Mouse (Mus musculus) ES-Bruce4 (cell line): ENCODE measurements around the gene Hnrnpu. TPM values are rescaled to one million over a fixed set of nuclear protein-coding genes. Genes with fewer than 3 reads are reported as not detected.

ENCODE experiments used
- H3K27ac ChIP-seq: 2 replicates; pipeline ENCODE4 v1.5.1; 2012; ENCODE audit warnings: low read length, inconsistent platforms; ENCODE audit not compliant: insufficient read depth
- H3K27me3 ChIP-seq: 2 replicates; pipeline ENCODE4 v1.6.1; 2012; ENCODE audit warnings: mild to moderate bottlenecking, low read length, inconsistent platforms; ENCODE audit not compliant: control insufficient read depth, poor library complexity, insufficient read depth, severe bottlenecking
- H3K36me3 ChIP-seq: 2 replicates; pipeline ENCODE4 v1.6.1; 2012; ENCODE audit warnings: inconsistent platforms, mild to moderate bottlenecking, low read length, moderate library complexity; ENCODE audit not compliant: control insufficient read depth, poor library complexity, insufficient read depth, severe bottlenecking
- H3K4me1 ChIP-seq: one replicate; pipeline ENCODE4 v1.8.1; 2011; ENCODE audit warnings: low read length; ENCODE audit not compliant: control insufficient read depth, insufficient read depth
- H3K4me3 ChIP-seq: 2 replicates; pipeline ENCODE4 v1.5.1; 2011; ENCODE audit warnings: low read depth, mild to moderate bottlenecking, low read length
- H3K9ac ChIP-seq: 2 replicates; pipeline ENCODE4 v1.6.1; 2012; ENCODE audit warnings: low read depth, mild to moderate bottlenecking, inconsistent platforms; ENCODE audit not compliant: poor library complexity, severe bottlenecking
- H3K9me3 ChIP-seq: replicated peaks from 2 replicates; pipeline ENCODE4 v1.6.1; 2012; ENCODE audit warnings: mild to moderate bottlenecking, low read length, inconsistent platforms; ENCODE audit not compliant: control insufficient read depth, poor library complexity, insufficient read depth, severe bottlenecking
- CTCF ChIP-seq: IDR thresholded peaks from one replicate; pipeline ENCODE4 v1.8.1; 2011; ENCODE audit warnings: low read depth, low read length
- EP300 ChIP-seq: IDR thresholded peaks from 2 replicates; pipeline ENCODE4 v1.6.1; 2011; ENCODE audit warnings: low read depth, low read length; ENCODE audit not compliant: insufficient read depth
- POLR2A ChIP-seq: IDR thresholded peaks from one replicate; pipeline ENCODE4 v1.8.1; 2011; ENCODE audit warnings: low read length; ENCODE audit not compliant: insufficient read depth
- polyA plus RNA-seq: library from polyadenylated mRNA; stranded (reverse); fragments of >200 nt; gene quantifications from 2 replicates; pipeline ENCODE4 v1.2.4, GENCODE M21; 2011; ENCODE audit warnings: low read depth; ENCODE audit not compliant: missing spikeins, insufficient read depth, insufficient read length

Gene Hnrnpu
- polyA plus RNA-seq, 1 experiment, result 1,155 TPM

GRCm38 (mm10) chr1:178336289-178336775, 1.3 kb downstream of the Hnrnpu start:
- Histone ChIP-seq H3K9ac (peak overlapping the region; percentile 98), H3K27me3 (no peaks in the 10 kb centered on the region), H3K27ac (peak overlapping the region; percentile 97), H3K4me3 (peak overlapping the region; percentile 97), H3K9me3 (no peaks in the 10 kb centered on the region), H3K4me1 (no peaks in the 10 kb centered on the region), H3K36me3 (peaks cover 52% of the 10 kb centered on the region)
- TF ChIP-seq EP300 (peak; percentile 50; the same call in 1 of the 2 replicates), POLR2A (no peak)

GRCm38 (mm10) chr1:178335860-178336261, 1.7 kb downstream of the Hnrnpu start:
- H3K27ac ChIP-seq, result peak overlapping the region; percentile 97
- TF ChIP-seq CTCF, result no peak
- no peak for TF ChIP-seq EP300
- no peak for TF ChIP-seq POLR2A
- H3K9ac ChIP-seq, result peak overlapping the region; percentile 98
- H3K9me3 ChIP-seq, result no peaks in the 10 kb centered on the region
- H3K27me3 ChIP-seq, result no peaks in the 10 kb centered on the region
- H3K4me1 ChIP-seq, result no peaks in the 10 kb centered on the region
- H3K4me3 ChIP-seq, result peak overlapping the region; percentile 97
- H3K36me3 ChIP-seq, result peaks cover 57% of the 10 kb centered on the region

- Histone ChIP-seq H3K27ac (no peak overlapping the region), H3K4me3 (no peak overlapping the region), H3K9ac (no peak overlapping the region), H3K27me3 (no peaks in the 10 kb centered on the region), H3K4me1 (no peaks in the 10 kb centered on the region), H3K9me3 (no peaks in the 10 kb centered on the region), H3K36me3 (peaks cover 92% of the 10 kb centered on the region)
- TF ChIP-seq CTCF (no peak), POLR2A (no peak), EP300 (no peak)
Observed at GRCm38 (mm10) chr1:178329946-178330345, 7.7 kb downstream of the Hnrnpu start.

GRCm38 (mm10) chr1:178329017-178329416, 8.6 kb downstream of the Hnrnpu start:
- no peak overlapping the region for H3K4me3 ChIP-seq
- H3K4me1 ChIP-seq, result no peaks in the 10 kb centered on the region
- H3K9me3 ChIP-seq, result no peaks in the 10 kb centered on the region
- no peaks in the 10 kb centered on the region for H3K27me3 ChIP-seq
- H3K9ac ChIP-seq, result no peak overlapping the region
- TF ChIP-seq POLR2A, result no peak
- TF ChIP-seq EP300, result no peak
- TF ChIP-seq CTCF, result no peak
- no peak overlapping the region for H3K27ac ChIP-seq
- H3K36me3 ChIP-seq, result peaks cover 88% of the 10 kb centered on the region

- Histone ChIP-seq H3K36me3 (peaks cover 87% of the 10 kb centered on the region), H3K4me3 (no peak overlapping the region)
Observed at GRCm38 (mm10) chr1:178326950-178327349, 10.6 kb downstream of the Hnrnpu start.

GRCm38 (mm10) chr1:178326357-178326756, 11.2 kb downstream of the Hnrnpu start:
- H3K4me3 ChIP-seq, result no peak overlapping the region
- H3K9me3 ChIP-seq, result no peaks in the 10 kb centered on the region
- H3K27me3 ChIP-seq, result no peaks in the 10 kb centered on the region
- H3K27ac ChIP-seq, result no peak overlapping the region
- no peak overlapping the region for H3K9ac ChIP-seq
- no peak for TF ChIP-seq POLR2A
- peaks cover 86% of the 10 kb centered on the region for H3K36me3 ChIP-seq
- H3K4me1 ChIP-seq, result no peaks in the 10 kb centered on the region

More at GRCm38 (mm10) chr1:178326950-178327349, 10.6 kb downstream of the Hnrnpu start:
- TF ChIP-seq CTCF, result no peak
- TF ChIP-seq POLR2A, result no peak
- Histone ChIP-seq H3K27ac (no peak overlapping the region), H3K27me3 (no peaks in the 10 kb centered on the region), H3K9me3 (no peaks in the 10 kb centered on the region), H3K9ac (no peak overlapping the region), H3K4me1 (no peaks in the 10 kb centered on the region)
